Mouse (Mus musculus): ENCODE data around the gene Fmnl2. TPM values are rescaled to one million over a fixed set of nuclear protein-coding genes. Genes with fewer than 3 reads are reported as not detected.

The Fmnl2 gene
- polyA plus RNA-seq, 1 experiment from 2014 or later, result 1.0 TPM

- Histone ChIP-seq H3K36me3 (ENCODE audit: control insufficient read depth, insufficient read depth) (no peaks in the 10 kb centered on the region), H3K4me1 (ENCODE audit: control insufficient read depth, insufficient read depth, low read length) (no peaks in the 10 kb centered on the region), H3K9me3 (replicated peaks; ENCODE audit: control insufficient read depth, low read length) (no peaks in the 10 kb centered on the region), H3K27ac (ENCODE audit: low read length) (no peak overlapping the region), H3K9ac (ENCODE audit: low read length) (no peak overlapping the region), H3K27me3 (ENCODE audit: control insufficient read depth, insufficient read depth, low read length) (no peaks in the 10 kb centered on the region), H3K4me2 (ENCODE audit: low read depth, low read length) (no peak overlapping the region), H3K4me3 (ENCODE audit: low read length) (no peak overlapping the region)
- no peak for ATAC-seq (replicated peaks; ENCODE audit: extremely low read depth, insufficient read depth, low FRiP score)
- WGBS, result 81% methylated on average over 3 of the region's 3 CpGs
Measured at GRCm38 (mm10) chr2:52835726-52836125, 21.9 kb upstream of the Fmnl2 start.

- 75% methylated on average over 4 of the region's 4 CpGs for WGBS
- no peak for ATAC-seq (replicated peaks; ENCODE audit: extremely low read depth, insufficient read depth, low FRiP score)
- H3K27me3 ChIP-seq (ENCODE audit: control insufficient read depth, insufficient read depth, low read length), result no peaks in the 10 kb centered on the region
- H3K27ac ChIP-seq (ENCODE audit: low read length), result no peak overlapping the region
- no peaks in the 10 kb centered on the region for H3K36me3 ChIP-seq (ENCODE audit: control insufficient read depth, insufficient read depth)
- no peak overlapping the region for H3K4me3 ChIP-seq (ENCODE audit: low read length)
- H3K9me3 ChIP-seq (replicated peaks; ENCODE audit: control insufficient read depth, low read length), result no peaks in the 10 kb centered on the region
- H3K9ac ChIP-seq (ENCODE audit: low read length), result no peak overlapping the region
- H3K4me1 ChIP-seq (ENCODE audit: control insufficient read depth, insufficient read depth, low read length), result no peaks in the 10 kb centered on the region
- H3K4me2 ChIP-seq (ENCODE audit: low read depth, low read length), result no peak overlapping the region
Measured at GRCm38 (mm10) chr2:52839074-52839473, 18.6 kb upstream of the Fmnl2 start.

- WGBS, result 83% methylated on average over 3 of the region's 3 CpGs
Measured at GRCm38 (mm10) chr2:52839868-52840267, 17.8 kb upstream of the Fmnl2 start.

GRCm38 (mm10) chr2:52843861-52844260 is 13.8 kb upstream of the Fmnl2 start:
- Histone ChIP-seq H3K4me1 (ENCODE audit: control insufficient read depth, insufficient read depth, low read length) (no peaks in the 10 kb centered on the region), H3K36me3 (ENCODE audit: control insufficient read depth, insufficient read depth) (no peaks in the 10 kb centered on the region), H3K4me2 (ENCODE audit: low read depth, low read length) (no peak overlapping the region), H3K4me3 (ENCODE audit: low read length) (no peak overlapping the region), H3K9me3 (replicated peaks; ENCODE audit: control insufficient read depth, low read length) (no peaks in the 10 kb centered on the region), H3K9ac (ENCODE audit: low read length) (no peak overlapping the region), H3K27ac (ENCODE audit: low read length) (no peak overlapping the region), H3K27me3 (ENCODE audit: control insufficient read depth, insufficient read depth, low read length) (no peaks in the 10 kb centered on the region)
- 78% methylated on average over 2 of the region's 2 CpGs for WGBS
- ATAC-seq (replicated peaks; ENCODE audit: extremely low read depth, insufficient read depth, low FRiP score), result no peak

More at GRCm38 (mm10) chr2:52839868-52840267, 17.8 kb upstream of the Fmnl2 start:
- no peak overlapping the region for H3K27ac ChIP-seq (ENCODE audit: low read length)
- no peaks in the 10 kb centered on the region for H3K4me1 ChIP-seq (ENCODE audit: control insufficient read depth, insufficient read depth, low read length)
- no peak overlapping the region for H3K4me3 ChIP-seq (ENCODE audit: low read length)
- no peaks in the 10 kb centered on the region for H3K9me3 ChIP-seq (replicated peaks; ENCODE audit: control insufficient read depth, low read length)
- no peaks in the 10 kb centered on the region for H3K36me3 ChIP-seq (ENCODE audit: control insufficient read depth, insufficient read depth)
- no peak overlapping the region for H3K9ac ChIP-seq (ENCODE audit: low read length)
- H3K4me2 ChIP-seq (ENCODE audit: low read depth, low read length), result no peak overlapping the region
- no peak for ATAC-seq (replicated peaks; ENCODE audit: extremely low read depth, insufficient read depth, low FRiP score)
- no peaks in the 10 kb centered on the region for H3K27me3 ChIP-seq (ENCODE audit: control insufficient read depth, insufficient read depth, low read length)

GRCm38 (mm10) chr2:52844936-52845752 is 12.5 kb upstream of the Fmnl2 start:
- Histone ChIP-seq H3K9ac (ENCODE audit: low read length) (no peak overlapping the region), H3K9me3 (replicated peaks; ENCODE audit: control insufficient read depth, low read length) (no peaks in the 10 kb centered on the region), H3K27ac (ENCODE audit: low read length) (no peak overlapping the region), H3K4me1 (ENCODE audit: control insufficient read depth, insufficient read depth, low read length) (no peaks in the 10 kb centered on the region), H3K27me3 (ENCODE audit: control insufficient read depth, insufficient read depth, low read length) (no peaks in the 10 kb centered on the region), H3K4me3 (ENCODE audit: low read length) (no peak overlapping the region), H3K36me3 (ENCODE audit: control insufficient read depth, insufficient read depth) (no peaks in the 10 kb centered on the region), H3K4me2 (ENCODE audit: low read depth, low read length) (no peak overlapping the region)
- WGBS, result 57% methylated on average over 14 of the region's 14 CpGs
- no peak for ATAC-seq (replicated peaks; ENCODE audit: extremely low read depth, insufficient read depth, low FRiP score)

GRCm38 (mm10) chr2:52846506-52846905 is 11.2 kb upstream of the Fmnl2 start:
- H3K9me3 ChIP-seq (replicated peaks; ENCODE audit: control insufficient read depth, low read length), result no peaks in the 10 kb centered on the region
- no peaks in the 10 kb centered on the region for H3K36me3 ChIP-seq (ENCODE audit: control insufficient read depth, insufficient read depth)
- 54% methylated on average over 3 of the region's 3 CpGs for WGBS
- no peak overlapping the region for H3K4me2 ChIP-seq (ENCODE audit: low read depth, low read length)
- H3K4me1 ChIP-seq (ENCODE audit: control insufficient read depth, insufficient read depth, low read length), result no peaks in the 10 kb centered on the region
- no peak overlapping the region for H3K9ac ChIP-seq (ENCODE audit: low read length)
- no peak overlapping the region for H3K4me3 ChIP-seq (ENCODE audit: low read length)
- no peak overlapping the region for H3K27ac ChIP-seq (ENCODE audit: low read length)
- no peak for ATAC-seq (replicated peaks; ENCODE audit: extremely low read depth, insufficient read depth, low FRiP score)
- no peaks in the 10 kb centered on the region for H3K27me3 ChIP-seq (ENCODE audit: control insufficient read depth, insufficient read depth, low read length)

GRCm38 (mm10) chr2:52849092-52849491 is 8.6 kb upstream of the Fmnl2 start:
- 77% methylated on average over 3 of the region's 3 CpGs for WGBS
- Histone ChIP-seq H3K27me3 (ENCODE audit: control insufficient read depth, insufficient read depth, low read length) (no peaks in the 10 kb centered on the region), H3K4me3 (ENCODE audit: low read length) (no peak overlapping the region), H3K4me1 (ENCODE audit: control insufficient read depth, insufficient read depth, low read length) (no peaks in the 10 kb centered on the region), H3K9ac (ENCODE audit: low read length) (no peak overlapping the region), H3K4me2 (ENCODE audit: low read depth, low read length) (no peak overlapping the region), H3K27ac (ENCODE audit: low read length) (no peak overlapping the region), H3K36me3 (ENCODE audit: control insufficient read depth, insufficient read depth) (no peaks in the 10 kb centered on the region), H3K9me3 (replicated peaks; ENCODE audit: control insufficient read depth, low read length) (no peaks in the 10 kb centered on the region)
- no peak for ATAC-seq (replicated peaks; ENCODE audit: extremely low read depth, insufficient read depth, low FRiP score)

- H3K4me1 ChIP-seq (ENCODE audit: control insufficient read depth, insufficient read depth, low read length), result peaks cover 5% of the 10 kb centered on the region; the same call in 1 of the 2 replicates
- 1% methylated on average over 43 of the region's 46 CpGs for WGBS
- H3K4me2 ChIP-seq (ENCODE audit: low read depth, low read length), result peak overlapping the region; percentile 99
- H3K36me3 ChIP-seq (ENCODE audit: control insufficient read depth, insufficient read depth), result no peaks in the 10 kb centered on the region
- peak overlapping the region; percentile 88 for H3K4me3 ChIP-seq (ENCODE audit: low read length)
- H3K27me3 ChIP-seq (ENCODE audit: control insufficient read depth, insufficient read depth, low read length), result no peaks in the 10 kb centered on the region
- H3K9ac ChIP-seq (ENCODE audit: low read length), result peak overlapping the region; percentile 87
- H3K27ac ChIP-seq (ENCODE audit: low read length), result no peak overlapping the region; the same call in 1 of the 2 replicates
- no peaks in the 10 kb centered on the region for H3K9me3 ChIP-seq (replicated peaks; ENCODE audit: control insufficient read depth, low read length)
- peak; percentile 46 for ATAC-seq (replicated peaks; ENCODE audit: extremely low read depth, insufficient read depth, low FRiP score)
Measured at GRCm38 (mm10) chr2:52858529-52859465, 1.1 kb downstream of the Fmnl2 start.

- WGBS, result 32% methylated on average over 7 of the region's 7 CpGs
- Histone ChIP-seq H3K9ac (ENCODE audit: low read length) (no peak overlapping the region), H3K4me1 (ENCODE audit: control insufficient read depth, insufficient read depth, low read length) (peaks cover 5% of the 10 kb centered on the region; the same call in 1 of the 2 replicates), H3K36me3 (ENCODE audit: control insufficient read depth, insufficient read depth) (no peaks in the 10 kb centered on the region), H3K4me3 (ENCODE audit: low read length) (peak overlapping the region; percentile 88), H3K27me3 (ENCODE audit: control insufficient read depth, insufficient read depth, low read length) (no peaks in the 10 kb centered on the region), H3K9me3 (replicated peaks; ENCODE audit: control insufficient read depth, low read length) (no peaks in the 10 kb centered on the region), H3K4me2 (ENCODE audit: low read depth, low read length) (peak overlapping the region; percentile 99), H3K27ac (ENCODE audit: low read length) (no peak overlapping the region)
- no peak for ATAC-seq (replicated peaks; ENCODE audit: extremely low read depth, insufficient read depth, low FRiP score)
Measured at GRCm38 (mm10) chr2:52859466-52859840, 1.8 kb downstream of the Fmnl2 start.
